Mouse (Mus musculus): ENCODE measurements around the gene Sdc4. TPM values are rescaled to one million over a fixed set of nuclear protein-coding genes. Genes with fewer than 3 reads are reported as not detected.

The Sdc4 gene
- polyA plus RNA-seq, 1 experiment from 2014 or later, result 11.6 TPM

DNA sequence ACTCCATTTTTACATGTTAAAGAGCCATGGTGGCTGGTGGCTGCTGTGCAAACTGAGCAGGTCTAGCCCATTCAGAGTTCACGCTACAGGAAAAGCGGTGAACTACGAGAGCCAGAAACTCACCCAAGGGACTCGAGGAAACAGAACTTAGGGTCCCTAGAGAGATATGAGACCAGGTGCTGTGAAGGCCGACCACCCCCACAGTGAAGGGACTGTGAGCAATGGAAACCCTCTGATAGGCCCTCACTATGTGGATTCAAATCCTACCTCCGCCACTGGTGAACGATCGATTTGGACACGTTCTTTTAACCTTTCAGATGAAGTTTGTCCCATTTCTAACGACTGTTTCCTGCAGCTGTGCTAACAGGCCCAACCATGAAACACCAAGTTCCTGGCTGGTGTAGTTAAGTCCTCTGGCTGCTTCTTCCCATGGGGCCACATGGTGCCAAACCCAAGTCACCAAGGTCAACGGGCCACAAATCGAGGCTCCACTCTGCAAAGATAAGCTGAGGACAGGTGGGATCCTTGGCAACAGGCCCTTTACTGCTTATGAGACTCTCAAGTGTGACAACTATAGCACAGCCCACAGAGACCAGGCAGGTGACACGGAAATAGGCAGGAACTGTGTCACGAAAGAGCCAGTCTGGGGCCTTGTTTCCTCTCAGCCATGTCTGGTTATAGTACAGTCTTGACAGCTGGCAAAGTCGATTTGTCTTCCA is 20.9 kb downstream of the Sdc4 start:
- Histone ChIP-seq H3K4me1 (replicated peaks; ENCODE audit: control insufficient read depth, insufficient read depth, low read length) (no peaks in the 10 kb centered on the region), H3K27me3 (ENCODE audit: control insufficient read depth, insufficient read depth, low read length) (no peaks in the 10 kb centered on the region), H3K27ac (ENCODE audit: low read depth, low read length) (no peak overlapping the region), H3K9ac (ENCODE audit: low read depth, low read length) (no peak overlapping the region), H3K36me3 (ENCODE audit: control insufficient read depth, insufficient read depth, low read length) (no peaks in the 10 kb centered on the region), H3K4me3 (ENCODE audit: low read depth, low read length) (no peak overlapping the region), H3K9me3 (ENCODE audit: control insufficient read depth, low read length) (no peaks in the 10 kb centered on the region), H3K4me2 (replicated peaks; ENCODE audit: low read depth, low read length) (no peak overlapping the region)
- DNase-seq (ENCODE audit: low spot score) (no peak), ATAC-seq (ENCODE audit: low FRiP score) (no peak)
- WGBS, result 91% methylated on average over 15 of the region's 15 CpGs

DNA sequence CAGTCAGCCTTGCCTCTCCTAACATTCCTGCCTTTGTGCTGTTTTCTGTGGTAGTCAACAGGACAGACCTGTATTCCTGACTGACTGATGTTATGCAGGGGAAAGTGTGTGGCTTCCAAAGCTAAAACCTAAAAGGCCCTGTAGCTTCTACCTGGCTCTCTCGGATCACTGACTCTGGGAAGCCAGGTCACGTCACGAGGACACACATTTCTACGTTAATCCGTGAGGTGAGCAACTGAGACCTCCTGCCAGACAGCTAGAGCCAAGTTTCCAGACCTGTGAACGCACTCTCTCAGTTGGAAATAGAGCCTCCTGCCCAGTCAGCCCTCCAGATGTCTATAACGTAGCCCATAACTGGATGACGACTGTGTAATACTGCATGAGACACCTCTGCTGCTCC is 21.7 kb downstream of the Sdc4 start:
- H3K4me3 ChIP-seq (ENCODE audit: low read depth, low read length), result no peak overlapping the region
- WGBS, result 92% methylated on average over 8 of the region's 8 CpGs
- no peaks in the 10 kb centered on the region for H3K4me1 ChIP-seq (replicated peaks; ENCODE audit: control insufficient read depth, insufficient read depth, low read length)
- H3K9me3 ChIP-seq (ENCODE audit: control insufficient read depth, low read length), result no peaks in the 10 kb centered on the region
- no peak overlapping the region for H3K27ac ChIP-seq (ENCODE audit: low read depth, low read length)
- H3K27me3 ChIP-seq (ENCODE audit: control insufficient read depth, insufficient read depth, low read length), result no peaks in the 10 kb centered on the region
- DNase-seq (ENCODE audit: low spot score) (no peak), ATAC-seq (ENCODE audit: low FRiP score) (no peak)
- H3K36me3 ChIP-seq (ENCODE audit: control insufficient read depth, insufficient read depth, low read length), result no peaks in the 10 kb centered on the region
- H3K4me2 ChIP-seq (replicated peaks; ENCODE audit: low read depth, low read length), result no peak overlapping the region
- no peak overlapping the region for H3K9ac ChIP-seq (ENCODE audit: low read depth, low read length)

DNA sequence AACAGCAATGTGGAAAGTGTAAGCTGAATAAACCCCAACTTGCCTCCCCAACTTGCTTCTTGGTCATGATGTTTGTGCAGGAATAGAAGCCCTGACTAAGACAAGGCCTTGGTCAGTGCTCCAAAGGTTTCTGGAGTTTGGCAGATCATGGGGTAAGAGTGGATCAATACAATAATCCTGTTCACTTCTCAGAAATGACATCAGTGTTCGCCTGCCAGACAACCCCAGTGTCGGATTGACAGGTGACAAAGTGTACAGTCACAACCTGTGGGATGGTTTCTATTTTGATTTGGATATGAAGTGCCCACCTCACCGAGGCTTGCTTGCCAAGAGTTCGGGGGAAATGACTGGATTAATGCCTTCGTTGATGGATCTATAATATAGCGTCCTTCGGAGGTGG is 22.4 kb downstream of the Sdc4 start:
- Histone ChIP-seq H3K27me3 (ENCODE audit: control insufficient read depth, insufficient read depth, low read length) (no peaks in the 10 kb centered on the region), H3K4me1 (replicated peaks; ENCODE audit: control insufficient read depth, insufficient read depth, low read length) (no peaks in the 10 kb centered on the region)

GRCm38 (mm10) chr2:164419489-164419888 is 24.2 kb downstream of the Sdc4 start:
- H3K9ac ChIP-seq (ENCODE audit: low read depth, low read length), result no peak overlapping the region
- no peak overlapping the region for H3K4me2 ChIP-seq (replicated peaks; ENCODE audit: low read depth, low read length)
- DNase-seq (ENCODE audit: low spot score) (no peak), ATAC-seq (ENCODE audit: low FRiP score) (no peak)
- no peak overlapping the region for H3K27ac ChIP-seq (ENCODE audit: low read depth, low read length)
- no peak overlapping the region for H3K4me3 ChIP-seq (ENCODE audit: low read depth, low read length)
- no peaks in the 10 kb centered on the region for H3K9me3 ChIP-seq (ENCODE audit: control insufficient read depth, low read length)
- H3K27me3 ChIP-seq (ENCODE audit: control insufficient read depth, insufficient read depth, low read length), result peaks cover 2% of the 10 kb centered on the region; the same call in 1 of the 2 replicates
- no peaks in the 10 kb centered on the region for H3K36me3 ChIP-seq (ENCODE audit: control insufficient read depth, insufficient read depth, low read length)
- 6% methylated on average over 3 of the region's 3 CpGs for WGBS
- H3K4me1 ChIP-seq (replicated peaks; ENCODE audit: control insufficient read depth, insufficient read depth, low read length), result no peaks in the 10 kb centered on the region

More for the DNA sequence above, 22.4 kb downstream of the Sdc4 start:
- no peak overlapping the region for H3K9ac ChIP-seq (ENCODE audit: low read depth, low read length)
- ATAC-seq (ENCODE audit: low FRiP score) (no peak), DNase-seq (ENCODE audit: low spot score) (no peak)
- no peak overlapping the region for H3K4me2 ChIP-seq (replicated peaks; ENCODE audit: low read depth, low read length)
- no peaks in the 10 kb centered on the region for H3K9me3 ChIP-seq (ENCODE audit: control insufficient read depth, low read length)
- WGBS, result 91% methylated on average over 7 of the region's 7 CpGs
- H3K27ac ChIP-seq (ENCODE audit: low read depth, low read length), result no peak overlapping the region
- no peak overlapping the region for H3K4me3 ChIP-seq (ENCODE audit: low read depth, low read length)
- H3K36me3 ChIP-seq (ENCODE audit: control insufficient read depth, insufficient read depth, low read length), result no peaks in the 10 kb centered on the region

DNA sequence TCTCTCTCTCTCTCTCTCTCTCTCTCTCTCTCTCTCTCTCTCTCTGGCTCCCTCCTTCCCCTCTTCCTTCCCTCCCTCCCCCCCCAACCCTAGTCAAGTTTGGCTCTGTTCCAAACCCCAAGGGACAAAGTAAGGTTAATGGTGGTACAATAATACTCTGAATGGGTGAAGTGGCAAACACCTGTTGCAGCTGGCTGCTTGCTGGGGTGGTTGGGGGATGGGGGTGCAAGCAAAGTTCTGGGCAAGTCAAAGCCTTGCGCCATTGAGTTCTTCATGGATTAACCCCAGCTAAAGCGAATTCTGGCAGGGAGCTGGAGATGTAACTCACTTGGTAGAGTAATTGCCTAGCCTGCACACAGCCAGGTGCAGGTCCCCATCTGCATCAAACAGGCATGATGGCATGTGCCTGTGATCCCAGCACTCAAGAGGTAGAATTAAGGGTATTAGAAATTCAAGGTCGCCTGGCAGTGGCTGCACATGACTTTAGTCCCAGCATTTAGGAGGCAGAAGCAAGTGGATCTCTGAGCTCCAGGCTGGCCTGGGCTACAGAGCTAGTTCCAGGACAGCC is 25.3 kb downstream of the Sdc4 start:
- Histone ChIP-seq H3K36me3 (ENCODE audit: control insufficient read depth, insufficient read depth, low read length) (no peaks in the 10 kb centered on the region), H3K9ac (ENCODE audit: low read depth, low read length) (no peak overlapping the region), H3K27me3 (ENCODE audit: control insufficient read depth, insufficient read depth, low read length) (peaks cover 7% of the 10 kb centered on the region; the same call in 1 of the 2 replicates), H3K27ac (ENCODE audit: low read depth, low read length) (no peak overlapping the region), H3K9me3 (ENCODE audit: control insufficient read depth, low read length) (no peaks in the 10 kb centered on the region), H3K4me2 (replicated peaks; ENCODE audit: low read depth, low read length) (no peak overlapping the region), H3K4me3 (ENCODE audit: low read depth, low read length) (no peak overlapping the region), H3K4me1 (replicated peaks; ENCODE audit: control insufficient read depth, insufficient read depth, low read length) (no peaks in the 10 kb centered on the region)
- ATAC-seq (ENCODE audit: low FRiP score) (no peak), DNase-seq (ENCODE audit: low spot score) (no peak)
- WGBS, result 37% methylated on average over 3 of the region's 3 CpGs

- ATAC-seq (ENCODE audit: low FRiP score), result no peak
- Histone ChIP-seq H3K27ac (ENCODE audit: low read depth, low read length) (no peak overlapping the region), H3K9ac (ENCODE audit: low read depth, low read length) (no peak overlapping the region), H3K4me2 (replicated peaks; ENCODE audit: low read depth, low read length) (no peak overlapping the region), H3K36me3 (ENCODE audit: control insufficient read depth, insufficient read depth, low read length) (no peaks in the 10 kb centered on the region), H3K27me3 (ENCODE audit: control insufficient read depth, insufficient read depth, low read length) (peaks cover 7% of the 10 kb centered on the region; the same call in 1 of the 2 replicates), H3K9me3 (ENCODE audit: control insufficient read depth, low read length) (no peaks in the 10 kb centered on the region), H3K4me3 (ENCODE audit: low read depth, low read length) (no peak overlapping the region), H3K4me1 (replicated peaks; ENCODE audit: control insufficient read depth, insufficient read depth, low read length) (no peaks in the 10 kb centered on the region)
- WGBS, result 3% methylated on average over 2 of the region's 2 CpGs
- DNase-seq (ENCODE audit: low spot score), result peak; percentile 70
Measured at GRCm38 (mm10) chr2:164417198-164417597, 26.5 kb downstream of the Sdc4 start.

GRCm38 (mm10) chr2:164414581-164414980 is 29.1 kb downstream of the Sdc4 start:
- ATAC-seq (ENCODE audit: low FRiP score) (no peak), DNase-seq (ENCODE audit: low spot score) (no peak)
- H3K9me3 ChIP-seq (ENCODE audit: control insufficient read depth, low read length), result no peaks in the 10 kb centered on the region
- no peak overlapping the region for H3K4me3 ChIP-seq (ENCODE audit: low read depth, low read length)
- no peak overlapping the region for H3K9ac ChIP-seq (ENCODE audit: low read depth, low read length)
- WGBS, result 80% methylated on average over 10 of the region's 10 CpGs
- H3K36me3 ChIP-seq (ENCODE audit: control insufficient read depth, insufficient read depth, low read length), result no peaks in the 10 kb centered on the region
- no peaks in the 10 kb centered on the region for H3K4me1 ChIP-seq (replicated peaks; ENCODE audit: control insufficient read depth, insufficient read depth, low read length)
- 0 out of 2 replicates have a peak overlapping the region, but pooled peaks have one; percentile 23 for H3K4me2 ChIP-seq (replicated peaks; ENCODE audit: low read depth, low read length)
- peaks cover 11% of the 10 kb centered on the region; the same call in 1 of the 2 replicates for H3K27me3 ChIP-seq (ENCODE audit: control insufficient read depth, insufficient read depth, low read length)
- H3K27ac ChIP-seq (ENCODE audit: low read depth, low read length), result no peak overlapping the region

DNA sequence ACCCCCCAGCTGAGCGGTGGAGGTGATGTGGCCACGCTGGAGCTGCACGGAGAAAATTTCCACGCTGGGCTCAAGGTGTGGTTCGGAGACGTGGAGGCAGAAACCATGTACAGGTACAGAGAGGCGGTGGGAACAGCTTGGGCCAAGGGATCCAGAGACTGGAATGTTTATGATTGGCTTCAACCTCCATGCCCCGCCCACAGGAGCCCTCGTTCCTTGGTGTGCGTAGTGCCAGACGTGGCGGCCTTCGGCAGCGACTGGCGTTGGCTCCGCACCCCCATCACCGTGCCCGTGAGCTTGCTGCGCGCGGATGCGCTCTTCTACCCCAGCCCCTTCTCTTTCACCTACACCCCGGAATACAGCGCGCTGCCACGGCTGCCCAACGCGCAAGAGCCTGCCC is 29.5 kb downstream of the Sdc4 start:
- Histone ChIP-seq H3K27ac (ENCODE audit: low read depth, low read length) (no peak overlapping the region), H3K9ac (ENCODE audit: low read depth, low read length) (no peak overlapping the region), H3K4me1 (replicated peaks; ENCODE audit: control insufficient read depth, insufficient read depth, low read length) (no peaks in the 10 kb centered on the region), H3K4me2 (replicated peaks; ENCODE audit: low read depth, low read length) (0 out of 2 replicates have a peak overlapping the region, but pooled peaks have one; percentile 23), H3K36me3 (ENCODE audit: control insufficient read depth, insufficient read depth, low read length) (no peaks in the 10 kb centered on the region), H3K27me3 (ENCODE audit: control insufficient read depth, insufficient read depth, low read length) (peaks cover 14% of the 10 kb centered on the region), H3K4me3 (ENCODE audit: low read depth, low read length) (no peak overlapping the region), H3K9me3 (ENCODE audit: control insufficient read depth, low read length) (no peaks in the 10 kb centered on the region)
- WGBS, result 23% methylated on average over 27 of the region's 28 CpGs
- DNase-seq (ENCODE audit: low spot score) (no peak), ATAC-seq (ENCODE audit: low FRiP score) (no peak)

DNA sequence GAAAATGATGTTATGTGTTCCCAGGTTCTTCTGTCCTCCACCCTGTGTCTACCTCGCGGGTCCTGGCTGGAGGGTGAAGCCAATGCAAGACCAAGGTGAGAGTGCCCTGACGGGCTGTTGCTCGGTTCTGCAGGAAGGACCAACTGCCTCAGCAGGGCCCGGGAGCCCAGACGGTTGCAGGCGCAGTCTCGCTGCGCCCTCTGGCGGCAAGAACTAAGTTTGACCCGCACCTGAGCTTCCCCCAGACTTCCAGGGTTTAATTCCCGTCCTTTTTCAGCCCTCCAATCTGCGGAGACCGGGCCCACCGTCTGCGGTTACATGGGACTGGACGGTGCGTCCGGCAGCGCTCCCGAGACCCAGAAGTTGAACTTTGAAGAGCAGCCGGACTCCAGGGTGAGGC is 36.0 kb downstream of the Sdc4 start:
- Histone ChIP-seq H3K9ac (ENCODE audit: low read depth, low read length) (no peak overlapping the region), H3K4me3 (ENCODE audit: low read depth, low read length) (no peak overlapping the region), H3K36me3 (ENCODE audit: control insufficient read depth, insufficient read depth, low read length) (no peaks in the 10 kb centered on the region), H3K4me2 (replicated peaks; ENCODE audit: low read depth, low read length) (no peak overlapping the region), H3K27me3 (ENCODE audit: control insufficient read depth, insufficient read depth, low read length) (peaks cover 66% of the 10 kb centered on the region), H3K9me3 (ENCODE audit: control insufficient read depth, low read length) (no peaks in the 10 kb centered on the region), H3K4me1 (replicated peaks; ENCODE audit: control insufficient read depth, insufficient read depth, low read length) (peaks cover 4% of the 10 kb centered on the region; the same call in 1 of the 2 replicates), H3K27ac (ENCODE audit: low read depth, low read length) (no peak overlapping the region)
- DNase-seq (ENCODE audit: low spot score) (peak; percentile 85), ATAC-seq (ENCODE audit: low FRiP score) (no peak)
- WGBS, result 2% methylated on average over 22 of the region's 22 CpGs
